28 mouse cellular contexts compared by ENCODE assay signal in genomic region chr17:90798689-90799088, GRCm38 (mm10).
DNase-seq lines count a peak whose midpoint lies in the region; ATAC-seq lines count a peak whose summit lies in the region.
"Had no signal": no experiment of that assay in that cellular context is flagged by ENCODE, and none has a peak within 500 bp of the region (broad histone marks: within the 10 kb centered on the region; RNA-seq: fewer than 3 reads in every experiment).

No protein-coding gene starts in this region.

- no peak overlapping the region for H3K4me3 ChIP-seq in intestine, embryonic 16.5 days (ENCODE audit: low read length)
- H3K4me3 ChIP-seq in embryonic facial prominence, embryonic 10.5 days: no peak overlapping the region
- H3K4me3 ChIP-seq: embryonic facial prominence, embryonic 15.5 days; forebrain, embryonic 12.5 days; heart, embryonic 13.5 days; hindbrain, embryonic 15.5 days; limb, embryonic 12.5 days; liver, embryonic 15.5 days had no signal

- WGBS in intestine, embryonic 16.5 days: 55% methylated on average over 2 of the region's 2 CpGs
- WGBS in embryonic facial prominence, embryonic 10.5 days: 81% methylated on average over 2 of the region's 2 CpGs

- H3K9me3 ChIP-seq in intestine, embryonic 16.5 days (ENCODE audit: control insufficient read depth, low read length): no peaks in the 10 kb centered on the region
- no peaks in the 10 kb centered on the region for H3K9me3 ChIP-seq in embryonic facial prominence, embryonic 10.5 days
- H3K9me3 ChIP-seq: embryonic facial prominence, embryonic 15.5 days; forebrain, embryonic 12.5 days; heart, embryonic 13.5 days; hindbrain, embryonic 15.5 days; limb, embryonic 12.5 days; liver, embryonic 15.5 days had no signal

- H3K27me3 ChIP-seq in intestine, embryonic 16.5 days (replicated peaks; ENCODE audit: control insufficient read depth, insufficient read depth, low read length): no peaks in the 10 kb centered on the region
- no peaks in the 10 kb centered on the region for H3K27me3 ChIP-seq in embryonic facial prominence, embryonic 10.5 days (replicated peaks; ENCODE audit: low read depth, poor library complexity, severe bottlenecking)
- H3K27me3 ChIP-seq: embryonic facial prominence, embryonic 15.5 days; forebrain, embryonic 12.5 days; heart, embryonic 13.5 days; hindbrain, embryonic 15.5 days; limb, embryonic 12.5 days; liver, embryonic 15.5 days had no signal

- no peak overlapping the region for H3K9ac ChIP-seq in intestine, embryonic 16.5 days (ENCODE audit: low read depth, low read length)
- H3K9ac ChIP-seq: embryonic facial prominence, embryonic 15.5 days; forebrain, embryonic 12.5 days; heart, embryonic 13.5 days; hindbrain, embryonic 15.5 days; limb, embryonic 12.5 days; liver, embryonic 15.5 days; lung, embryonic 14.5 days had no signal

- H3K4me2 ChIP-seq in intestine, embryonic 16.5 days (ENCODE audit: low read depth, low read length): no peak overlapping the region
- H3K4me2 ChIP-seq: embryonic facial prominence, embryonic 15.5 days; forebrain, embryonic 12.5 days; heart, embryonic 13.5 days; hindbrain, embryonic 15.5 days; limb, embryonic 12.5 days; liver, embryonic 15.5 days; lung, embryonic 14.5 days had no signal

- peak; percentile 98 for ATAC-seq in intestine, embryonic 16.5 days

- no peak overlapping the region; the same call in 1 of the 2 replicates for H3K27ac ChIP-seq in intestine, embryonic 16.5 days (ENCODE audit: low read length)
- no peak overlapping the region for H3K27ac ChIP-seq in embryonic facial prominence, embryonic 10.5 days (replicated peaks)
- H3K27ac ChIP-seq: embryonic facial prominence, embryonic 15.5 days; forebrain, embryonic 12.5 days; heart, embryonic 13.5 days; hindbrain, embryonic 15.5 days; limb, embryonic 12.5 days; liver, embryonic 15.5 days; stomach, postnatal 0 days had no signal

- DNase-seq in adrenal gland, postnatal 36 days: peak; percentile 10 to 51
- no peak for DNase-seq in adrenal gland, postnatal 25 days
- DNase-seq in ovary, postnatal 36 days (ENCODE audit: low spot score): peak; percentile 7
- no peak for DNase-seq in ovary, postnatal 14 days (ENCODE audit: low spot score)
- DNase-seq in embryonic facial prominence, embryonic 10.5 days (ENCODE audit: low spot score): no peak
- no peak for DNase-seq in Muller cell, postnatal 12 days (ENCODE audit: inconsistent ontology term)
- DNase-seq: B cell, adult 2 months; cerebellum, adult 18-20 months; cerebellum, postnatal 14 days; gastrocnemius, postnatal 10 days; heart, postnatal 10 days; kidney, adult 9 months; kidney, postnatal 10 days; layer of hippocampus, adult 9-11 months; lung, embryonic 14.5 days; lung, postnatal 14 days; midbrain, embryonic 14.5 days; right cerebral cortex, postnatal 25 days; spleen, adult 18-20 months; thymus, postnatal 4 days had no signal

- no peaks in the 10 kb centered on the region for H3K4me1 ChIP-seq in intestine, embryonic 16.5 days (ENCODE audit: control insufficient read depth, insufficient read depth, low read length)
- no peaks in the 10 kb centered on the region for H3K4me1 ChIP-seq in embryonic facial prominence, embryonic 10.5 days
- H3K4me1 ChIP-seq: embryonic facial prominence, embryonic 15.5 days; forebrain, embryonic 12.5 days; heart, embryonic 13.5 days; hindbrain, embryonic 15.5 days; limb, embryonic 12.5 days; liver, embryonic 15.5 days had no signal

- no peaks in the 10 kb centered on the region for H3K36me3 ChIP-seq in intestine, embryonic 16.5 days (ENCODE audit: control insufficient read depth, insufficient read depth, low read length)
- no peaks in the 10 kb centered on the region for H3K36me3 ChIP-seq in embryonic facial prominence, embryonic 10.5 days (replicated peaks)
- H3K36me3 ChIP-seq: embryonic facial prominence, embryonic 15.5 days; forebrain, embryonic 12.5 days; heart, embryonic 13.5 days; hindbrain, embryonic 15.5 days; limb, embryonic 12.5 days; liver, embryonic 15.5 days had no signal

Comparison
In these comparisons a context has a peak if more than half of its experiments do, and no peak if none do; other contexts are left out.
1. DNase-seq: peak in adrenal gland, postnatal 36 days (2 of 2) and ovary, postnatal 36 days (single experiment); none in adrenal gland, postnatal 25 days (single experiment), ovary, postnatal 14 days (single experiment), embryonic facial prominence, embryonic 10.5 days (single experiment) and Muller cell, postnatal 12 days (single experiment).